Mouse (Mus musculus) bone marrow, adult 2 months (tissue): ENCODE results near the gene Arf1. TPM values are rescaled to one million over a fixed set of nuclear protein-coding genes. Genes with fewer than 3 reads are reported as not detected.

Experiments
- H3K27ac ChIP-seq: fragments of 200-500 bp; 2 replicates; pipeline ENCODE4 v1.5.1; 2012; ENCODE audit warnings: low read depth, mild to moderate bottlenecking, control low read depth, inconsistent platforms, low read length; ENCODE audit not compliant: control insufficient read depth, poor library complexity, insufficient read depth
- H3K4me1 ChIP-seq: fragments of 200-500 bp; 2 replicates; pipeline ENCODE4 v1.6.1; 2011; ENCODE audit warnings: low read length; ENCODE audit not compliant: control insufficient read depth, insufficient read depth
- H3K4me3 ChIP-seq: fragments of 200-500 bp; replicated peaks from 2 replicates; pipeline ENCODE3; 2011; ENCODE audit warnings: mild to moderate bottlenecking, low read depth, low read length, control low read depth; ENCODE audit not compliant: control insufficient read depth
- CTCF ChIP-seq: fragments of 200-500 bp; IDR thresholded peaks from 2 replicates; pipeline ENCODE4 v1.5.1; 2011; ENCODE audit warnings: low read length, control low read depth; ENCODE audit not compliant: control insufficient read depth, insufficient read depth
- POLR2A ChIP-seq: fragments of 200-500 bp; IDR thresholded peaks from 2 replicates; pipeline ENCODE4 v1.6.1; 2011; ENCODE audit warnings: low read depth, mild to moderate bottlenecking, control low read depth, low read length, borderline replicate concordance; ENCODE audit not compliant: control insufficient read depth
- WGBS: fragments of 180-500 bp; shearing (Covaris S2); methylation state at CpG from one replicate; pipeline ENCODE4 v1.1.7; 2018; 5-methylcytosine and 5-hydroxymethylcytosine counted together
- polyA plus RNA-seq: library from polyadenylated mRNA; stranded (reverse); fragments of >200 nt; gene quantifications from 2 replicates; pipeline ENCODE4 v1.2.4, GENCODE M21; 2011; ENCODE audit warnings: low replicate concordance; ENCODE audit not compliant: missing spikeins, insufficient read depth, insufficient read length

The Arf1 gene
- polyA plus RNA-seq = 72.4 and 90.6 TPM in 2 replicates

- peak within 1 kb of the TSS; percentile 99 for H3K27ac ChIP-seq
- H3K4me3 ChIP-seq = peak within 1 kb of the TSS; percentile 85
- WGBS = 5% methylated on average over 59 of the region's 59 CpGs
- H3K4me1 ChIP-seq = peaks cover 8% of the 10 kb centered on the region; the same call in 1 of the 2 replicates
- TF ChIP-seq POLR2A (peak; percentile 86), CTCF (no peak)
Observed at GRCm38 (mm10) chr11:59228122-59228953, at the start of gene Arf1. Gene Arf1, minus strand, starts transcription at chr11:59228270.

- WGBS = 21% methylated on average over 2 of the region's 2 CpGs
- Histone ChIP-seq H3K4me3 (no peak overlapping the region), H3K4me1 (no peaks in the 10 kb centered on the region), H3K27ac (no peak overlapping the region)
- no peak for TF ChIP-seq CTCF
- no peak for TF ChIP-seq POLR2A
Observed at GRCm38 (mm10) chr11:59276877-59277276, 48.8 kb upstream of the Arf1 start.

GRCm38 (mm10) chr11:59274184-59274583 lies 46.1 kb upstream of the Arf1 start:
- TF ChIP-seq CTCF (no peak), POLR2A (no peak)
- H3K27ac ChIP-seq = no peak overlapping the region
- H3K4me3 ChIP-seq = no peak overlapping the region
- no peaks in the 10 kb centered on the region for H3K4me1 ChIP-seq
- WGBS = 42% methylated on average over 3 of the region's 3 CpGs

GRCm38 (mm10) chr11:59266727-59267126 lies 38.7 kb upstream of the Arf1 start:
- 49% methylated on average over 6 of the region's 6 CpGs for WGBS
- Histone ChIP-seq H3K4me3 (no peak overlapping the region), H3K27ac (no peak overlapping the region), H3K4me1 (peaks cover 1% of the 10 kb centered on the region; the same call in 1 of the 2 replicates)
- no peak for TF ChIP-seq POLR2A
- no peak for TF ChIP-seq CTCF

DNA sequence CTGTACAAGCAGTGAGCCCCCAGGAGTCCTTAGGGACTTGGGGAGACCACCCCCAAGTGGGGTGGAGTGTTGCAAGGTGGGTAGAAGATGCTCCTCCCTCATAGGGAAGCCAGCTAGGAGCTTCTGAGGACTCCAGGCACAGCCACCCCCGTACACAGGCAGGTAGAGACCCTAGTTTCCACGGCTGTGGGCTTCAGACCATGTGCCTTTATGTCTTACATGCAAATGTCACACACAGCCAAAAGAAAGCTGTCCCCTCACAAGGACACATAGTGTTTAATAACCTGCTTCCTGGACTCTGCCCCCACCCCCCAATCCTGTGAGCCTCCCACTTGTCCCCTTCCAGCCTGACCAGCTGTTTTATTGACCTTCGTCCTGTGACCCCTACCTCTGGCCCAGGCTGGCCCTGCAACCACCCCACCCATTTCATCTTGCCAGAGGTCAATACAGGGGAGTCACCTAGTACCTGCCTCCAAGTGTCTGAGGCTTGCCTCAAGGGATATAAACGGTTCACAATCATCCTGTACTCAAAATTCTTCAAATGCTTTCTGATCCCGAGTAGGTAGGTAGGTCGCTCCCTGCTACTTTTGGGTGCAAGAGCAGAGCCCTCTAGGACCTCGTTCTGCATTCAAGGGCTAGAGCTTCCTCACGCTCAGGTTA lies 37.2 kb upstream of the Arf1 start:
- H3K4me3 ChIP-seq = no peak overlapping the region
- H3K27ac ChIP-seq = no peak overlapping the region
- no peak for TF ChIP-seq POLR2A
- no peak for TF ChIP-seq CTCF
- WGBS = 68% methylated on average over 8 of the region's 8 CpGs
- H3K4me1 ChIP-seq = peaks cover 3% of the 10 kb centered on the region; the same call in 1 of the 2 replicates

- H3K27ac ChIP-seq = no peak overlapping the region
- TF ChIP-seq CTCF = no peak
- no peak for TF ChIP-seq POLR2A
- WGBS = 19% methylated on average over 8 of the region's 8 CpGs
- H3K4me1 ChIP-seq = peaks cover 3% of the 10 kb centered on the region; the same call in 1 of the 2 replicates
- no peak overlapping the region for H3K4me3 ChIP-seq
Observed at GRCm38 (mm10) chr11:59264593-59264992, 36.5 kb upstream of the Arf1 start.

- 1% methylated on average over 56 of the region's 56 CpGs for WGBS
- H3K27ac ChIP-seq = no peak overlapping the region
- no peak for TF ChIP-seq POLR2A
- no peak for TF ChIP-seq CTCF
- H3K4me1 ChIP-seq = peaks cover 3% of the 10 kb centered on the region; the same call in 1 of the 2 replicates
- H3K4me3 ChIP-seq = no peak overlapping the region
Observed at GRCm38 (mm10) chr11:59263870-59264563, 35.9 kb upstream of the Arf1 start.

- H3K27ac ChIP-seq = no peak overlapping the region
- H3K4me1 ChIP-seq = peaks cover 3% of the 10 kb centered on the region; the same call in 1 of the 2 replicates
- no peak for TF ChIP-seq CTCF
- no peak for TF ChIP-seq POLR2A
- no peak overlapping the region for H3K4me3 ChIP-seq
Observed at GRCm38 (mm10) chr11:59262308-59262707, 34.2 kb upstream of the Arf1 start.
